Mouse (Mus musculus) NIH3T3 (cell line): Measurements from ENCODE around the gene Rinl.

Experiments used
- DNase-seq: peaks from one replicate; pipeline ENCODE4 v3.0.0-alpha.2; 2012; ENCODE audit warnings: low read depth

Gene Rinl

GRCm38 (mm10) chr7:28780857-28781256 lies 7.9 kb upstream of the Rinl start:
- no peak for DNase-seq

- DNase-seq: no peak
Measured at GRCm38 (mm10) chr7:28781261-28781663, 7.5 kb upstream of the Rinl start.

GRCm38 (mm10) chr7:28785161-28785560 lies 3.6 kb upstream of the Rinl start:
- DNase-seq: no peak

GRCm38 (mm10) chr7:28787884-28788283 lies 885 bp upstream of the Rinl start:
- DNase-seq: no peak

GRCm38 (mm10) chr7:28789235-28789634 lies 466 bp downstream of the Rinl start:
- DNase-seq: peak; percentile 57

GRCm38 (mm10) chr7:28790066-28790806 lies 1.5 kb downstream of the Rinl start:
- DNase-seq: peak; percentile 69

- no peak for DNase-seq
Measured at GRCm38 (mm10) chr7:28791706-28792105, 2.9 kb downstream of the Rinl start.

- no peak for DNase-seq
Measured at GRCm38 (mm10) chr7:28792391-28793185, 3.8 kb downstream of the Rinl start.

GRCm38 (mm10) chr7:28793834-28794233 lies 5.1 kb downstream of the Rinl start:
- peak; percentile 50 for DNase-seq

- DNase-seq: no peak
Measured at GRCm38 (mm10) chr7:28794496-28794895, 5.7 kb downstream of the Rinl start.

GRCm38 (mm10) chr7:28795832-28796231 lies 7.1 kb downstream of the Rinl start:
- DNase-seq: no peak

GRCm38 (mm10) chr7:28796562-28796975 lies 7.8 kb downstream of the Rinl start:
- DNase-seq: peak; percentile 45

- no peak for DNase-seq
Measured at GRCm38 (mm10) chr7:28799994-28800393, 11.2 kb downstream of the Rinl start.

GRCm38 (mm10) chr7:28801451-28801850 lies 12.7 kb downstream of the Rinl start:
- peak; percentile 77 for DNase-seq

GRCm38 (mm10) chr7:28801901-28802670 lies 13.3 kb downstream of the Rinl start:
- peak; percentile 94 for DNase-seq

GRCm38 (mm10) chr7:28802846-28803588 lies 14.2 kb downstream of the Rinl start:
- DNase-seq: no peak

- no peak for DNase-seq
Measured at GRCm38 (mm10) chr7:28803756-28804155, 15.0 kb downstream of the Rinl start.

- peak; percentile 54 for DNase-seq
Measured at GRCm38 (mm10) chr7:28806869-28807268, 18.1 kb downstream of the Rinl start.

- DNase-seq: peak; percentile 46
Measured at GRCm38 (mm10) chr7:28807641-28808220, 19.0 kb downstream of the Rinl start.

- peak; percentile 71 for DNase-seq
Measured at GRCm38 (mm10) chr7:28808221-28808941, 19.6 kb downstream of the Rinl start, which contains the start of gene Hnrnpl. TSS of gene Hnrnpl (plus strand) at chr7:28808541.

GRCm38 (mm10) chr7:28808957-28809393 lies 20.2 kb downstream of the Rinl start:
- peak; percentile 98 for DNase-seq
